Mouse (Mus musculus): Measurements from ENCODE around the gene Bsn.
"Not testable (repeated sequence)": the region's sequence is repeated elsewhere in the genome, so short reads cannot be mapped to it uniquely, and the experiment has no call there.

Bsn gene

GRCm38 (mm10) chr9:108147606-108148005 lies 42.6 kb downstream of the Bsn start:
- DNase-seq = no peak

GRCm38 (mm10) chr9:108146451-108146850 lies 43.7 kb downstream of the Bsn start:
- DNase-seq = peak in 1 of 2 experiments; percentile 47

- DNase-seq = no peak
Measured at GRCm38 (mm10) chr9:108145740-108146139, 44.4 kb downstream of the Bsn start.

GRCm38 (mm10) chr9:108144371-108145270 lies 45.6 kb downstream of the Bsn start:
- no peak for DNase-seq

- no peak for DNase-seq
Measured at GRCm38 (mm10) chr9:108143470-108143869, 46.7 kb downstream of the Bsn start.

GRCm38 (mm10) chr9:108141387-108141786 lies 48.8 kb downstream of the Bsn start:
- no peak for DNase-seq

- peak; percentile 60 to 67 for DNase-seq
Measured at GRCm38 (mm10) chr9:108139963-108140695, 50.1 kb downstream of the Bsn start.

GRCm38 (mm10) chr9:108139169-108139962 lies 50.8 kb downstream of the Bsn start:
- DNase-seq = peak; percentile 98

- DNase-seq = peak in 1 of 2 experiments; percentile 3
Measured at GRCm38 (mm10) chr9:108138118-108138517, 52.1 kb downstream of the Bsn start.

- DNase-seq = no peak
Measured at GRCm38 (mm10) chr9:108137523-108137922, 52.7 kb downstream of the Bsn start.

GRCm38 (mm10) chr9:108136930-108137462 lies 53.2 kb downstream of the Bsn start:
- peak; percentile 85 to 90 for DNase-seq

GRCm38 (mm10) chr9:108136225-108136624 lies 54.0 kb downstream of the Bsn start:
- peak; percentile 64 to 74 for DNase-seq

- not testable (repeated sequence) for DNase-seq
Measured at GRCm38 (mm10) chr9:108135679-108136078, 54.5 kb downstream of the Bsn start.

GRCm38 (mm10) chr9:108133478-108133877 lies 56.7 kb downstream of the Bsn start:
- peak; percentile 85 to 91 for DNase-seq

GRCm38 (mm10) chr9:108132373-108132772 lies 57.8 kb downstream of the Bsn start:
- DNase-seq = no peak

- no peak for DNase-seq
Measured at GRCm38 (mm10) chr9:108131502-108131901, 58.7 kb downstream of the Bsn start.

GRCm38 (mm10) chr9:108129042-108129948 lies 60.9 kb downstream of the Bsn start:
- no peak for DNase-seq

- DNase-seq = no peak
Measured at GRCm38 (mm10) chr9:108128248-108128647, 61.9 kb downstream of the Bsn start.

- no peak for DNase-seq
Measured at GRCm38 (mm10) chr9:108126436-108127180, 63.6 kb downstream of the Bsn start.

GRCm38 (mm10) chr9:108125731-108126130 lies 64.5 kb downstream of the Bsn start:
- DNase-seq = peak; percentile 64 to 83

- no peak for DNase-seq
Measured at GRCm38 (mm10) chr9:108123916-108124315, 66.3 kb downstream of the Bsn start.
